Mouse (Mus musculus): Measurements from ENCODE around the gene Chst4. TPM values are rescaled to one million over a fixed set of nuclear protein-coding genes. Genes with fewer than 3 reads are reported as not detected.

Chst4 gene
- polyA plus RNA-seq, 1 experiment = not detected

- Histone ChIP-seq H3K79me3 (ENCODE audit: low read depth) (no peaks in the 10 kb centered on the region), H3K27me3 (ENCODE audit: control insufficient read depth, insufficient read depth, insufficient read length) (peaks cover 42% of the 10 kb centered on the region), H3ac (ENCODE audit: control insufficient read depth, insufficient read length, low read depth) (no peak overlapping the region), H3K4me3 (ENCODE audit: insufficient read depth, poor library complexity, severe bottlenecking) (no peak overlapping the region), H3K79me2 (ENCODE audit: control insufficient read depth, insufficient read depth) (no peaks in the 10 kb centered on the region), H3K36me3 (ENCODE audit: control insufficient read depth, insufficient read depth) (no peaks in the 10 kb centered on the region)
- TF ChIP-seq CTCF (IDR thresholded peaks at IDR 0.05; ENCODE audit: control insufficient read depth, insufficient read depth, insufficient read length) (no peak), MAX (IDR thresholded peaks at IDR 0.05) (no peak), MYOG (IDR thresholded peaks at IDR 0.05; ENCODE audit: control insufficient read depth, extremely low read depth, insufficient read length) (no peak), MYOD1 (IDR thresholded peaks at IDR 0.05; ENCODE audit: control insufficient read depth, insufficient read length, low read depth) (no peak), CEBPB (IDR thresholded peaks at IDR 0.05; ENCODE audit: low read depth) (no peak), USF1 (IDR thresholded peaks at IDR 0.05; ENCODE audit: low read depth) (no peak), FOSL1 (IDR thresholded peaks at IDR 0.05; ENCODE audit: insufficient read depth, low read length, poor library complexity, severe bottlenecking) (no peak)
Observed at GRCm38 (mm10) chr8:109992166-109992565, 47.4 kb downstream of the Chst4 start.

GRCm38 (mm10) chr8:109990224-109990623, 49.3 kb downstream of the Chst4 start, which contains the start of gene Tat:
TSS of gene Tat (plus strand) at chr8:109990437.
- H3K27me3 ChIP-seq (ENCODE audit: control insufficient read depth, insufficient read depth, insufficient read length) = peaks cover 46% of the 10 kb centered on the region
- H3ac ChIP-seq (ENCODE audit: control insufficient read depth, insufficient read length, low read depth) = no peak within 1 kb of the TSS
- no peaks in the 10 kb centered on the region for H3K79me2 ChIP-seq (ENCODE audit: control insufficient read depth, insufficient read depth)
- H3K4me3 ChIP-seq (ENCODE audit: insufficient read depth, poor library complexity, severe bottlenecking) = no peak within 1 kb of the TSS
- H3K36me3 ChIP-seq (ENCODE audit: control insufficient read depth, insufficient read depth) = no peaks in the 10 kb centered on the region
- TF ChIP-seq MAX (IDR thresholded peaks at IDR 0.05) (no peak), CTCF (IDR thresholded peaks at IDR 0.05; ENCODE audit: control insufficient read depth, insufficient read depth, insufficient read length) (no peak), FOSL1 (IDR thresholded peaks at IDR 0.05; ENCODE audit: insufficient read depth, low read length, poor library complexity, severe bottlenecking) (no peak), USF1 (IDR thresholded peaks at IDR 0.05; ENCODE audit: low read depth) (no peak), MYOD1 (IDR thresholded peaks at IDR 0.05; ENCODE audit: control insufficient read depth, insufficient read length, low read depth) (no peak), CEBPB (IDR thresholded peaks at IDR 0.05; ENCODE audit: low read depth) (no peak)
- no peaks in the 10 kb centered on the region for H3K79me3 ChIP-seq (ENCODE audit: low read depth)

- Histone ChIP-seq H3ac (ENCODE audit: control insufficient read depth, insufficient read length, low read depth) (no peak overlapping the region), H3K36me3 (ENCODE audit: control insufficient read depth, insufficient read depth) (no peaks in the 10 kb centered on the region), H3K79me3 (ENCODE audit: low read depth) (no peaks in the 10 kb centered on the region), H3K79me2 (ENCODE audit: control insufficient read depth, insufficient read depth) (no peaks in the 10 kb centered on the region), H3K27me3 (ENCODE audit: control insufficient read depth, insufficient read depth, insufficient read length) (peaks cover 45% of the 10 kb centered on the region), H3K4me3 (ENCODE audit: insufficient read depth, poor library complexity, severe bottlenecking) (no peak overlapping the region)
- TF ChIP-seq USF1 (IDR thresholded peaks at IDR 0.05; ENCODE audit: low read depth) (no peak), MAX (IDR thresholded peaks at IDR 0.05) (no peak), CEBPB (IDR thresholded peaks at IDR 0.05; ENCODE audit: low read depth) (no peak), MYOG (IDR thresholded peaks at IDR 0.05; ENCODE audit: control insufficient read depth, extremely low read depth, insufficient read length) (no peak), FOSL1 (IDR thresholded peaks at IDR 0.05; ENCODE audit: insufficient read depth, low read length, poor library complexity, severe bottlenecking) (no peak), MYOD1 (IDR thresholded peaks at IDR 0.05; ENCODE audit: control insufficient read depth, insufficient read length, low read depth) (no peak), CTCF (IDR thresholded peaks at IDR 0.05; ENCODE audit: control insufficient read depth, insufficient read depth, insufficient read length) (no peak)
Observed at GRCm38 (mm10) chr8:109989151-109989550, 50.4 kb downstream of the Chst4 start.

GRCm38 (mm10) chr8:109987776-109988175, 51.8 kb downstream of the Chst4 start:
- TF ChIP-seq MYOD1 (IDR thresholded peaks at IDR 0.05; ENCODE audit: control insufficient read depth, insufficient read length, low read depth) (no peak), MAX (IDR thresholded peaks at IDR 0.05) (no peak), CTCF (IDR thresholded peaks at IDR 0.05; ENCODE audit: control insufficient read depth, insufficient read depth, insufficient read length) (no peak), CEBPB (IDR thresholded peaks at IDR 0.05; ENCODE audit: low read depth) (no peak), FOSL1 (IDR thresholded peaks at IDR 0.05; ENCODE audit: insufficient read depth, low read length, poor library complexity, severe bottlenecking) (no peak), USF1 (IDR thresholded peaks at IDR 0.05; ENCODE audit: low read depth) (no peak), MYOG (IDR thresholded peaks at IDR 0.05; ENCODE audit: control insufficient read depth, extremely low read depth, insufficient read length) (no peak)
- H3K79me2 ChIP-seq (ENCODE audit: control insufficient read depth, insufficient read depth) = no peaks in the 10 kb centered on the region
- H3K79me3 ChIP-seq (ENCODE audit: low read depth) = no peaks in the 10 kb centered on the region
- H3ac ChIP-seq (ENCODE audit: control insufficient read depth, insufficient read length, low read depth) = no peak overlapping the region
- H3K36me3 ChIP-seq (ENCODE audit: control insufficient read depth, insufficient read depth) = no peaks in the 10 kb centered on the region
- no peak overlapping the region for H3K4me3 ChIP-seq (ENCODE audit: insufficient read depth, poor library complexity, severe bottlenecking)
- peaks cover 53% of the 10 kb centered on the region for H3K27me3 ChIP-seq (ENCODE audit: control insufficient read depth, insufficient read depth, insufficient read length)

- H3ac ChIP-seq (ENCODE audit: control insufficient read depth, insufficient read length, low read depth) = no peak overlapping the region
- no peaks in the 10 kb centered on the region for H3K36me3 ChIP-seq (ENCODE audit: control insufficient read depth, insufficient read depth)
- no peak for TF ChIP-seq CTCF (IDR thresholded peaks at IDR 0.05; ENCODE audit: control insufficient read depth, insufficient read depth, insufficient read length)
- no peak for TF ChIP-seq MYOD1 (IDR thresholded peaks at IDR 0.05; ENCODE audit: control insufficient read depth, insufficient read length, low read depth)
- no peak for TF ChIP-seq MYOG (IDR thresholded peaks at IDR 0.05; ENCODE audit: control insufficient read depth, extremely low read depth, insufficient read length)
- no peak for TF ChIP-seq MAX (IDR thresholded peaks at IDR 0.05)
- TF ChIP-seq FOSL1 (IDR thresholded peaks at IDR 0.05; ENCODE audit: insufficient read depth, low read length, poor library complexity, severe bottlenecking) = no peak
- no peak for TF ChIP-seq CEBPB (IDR thresholded peaks at IDR 0.05; ENCODE audit: low read depth)
- TF ChIP-seq USF1 (IDR thresholded peaks at IDR 0.05; ENCODE audit: low read depth) = no peak
- no peaks in the 10 kb centered on the region for H3K79me2 ChIP-seq (ENCODE audit: control insufficient read depth, insufficient read depth)
- H3K27me3 ChIP-seq (ENCODE audit: control insufficient read depth, insufficient read depth, insufficient read length) = peaks cover 46% of the 10 kb centered on the region
- no peak overlapping the region for H3K4me3 ChIP-seq (ENCODE audit: insufficient read depth, poor library complexity, severe bottlenecking)
- H3K79me3 ChIP-seq (ENCODE audit: low read depth) = no peaks in the 10 kb centered on the region
Observed at GRCm38 (mm10) chr8:109986384-109986783, 53.2 kb downstream of the Chst4 start.

GRCm38 (mm10) chr8:109983944-109984343, 55.6 kb downstream of the Chst4 start:
- Histone ChIP-seq H3K79me2 (ENCODE audit: control insufficient read depth, insufficient read depth) (no peaks in the 10 kb centered on the region), H3K36me3 (ENCODE audit: control insufficient read depth, insufficient read depth) (no peaks in the 10 kb centered on the region), H3K27me3 (ENCODE audit: control insufficient read depth, insufficient read depth, insufficient read length) (peaks cover 40% of the 10 kb centered on the region), H3K79me3 (ENCODE audit: low read depth) (no peaks in the 10 kb centered on the region), H3K4me3 (ENCODE audit: insufficient read depth, poor library complexity, severe bottlenecking) (no peak overlapping the region), H3ac (ENCODE audit: control insufficient read depth, insufficient read length, low read depth) (no peak overlapping the region)
- TF ChIP-seq MYOD1 (IDR thresholded peaks at IDR 0.05; ENCODE audit: control insufficient read depth, insufficient read length, low read depth) = no peak
- no peak for TF ChIP-seq CEBPB (IDR thresholded peaks at IDR 0.05; ENCODE audit: low read depth)
- no peak for TF ChIP-seq MYOG (IDR thresholded peaks at IDR 0.05; ENCODE audit: control insufficient read depth, extremely low read depth, insufficient read length)
- TF ChIP-seq USF1 (IDR thresholded peaks at IDR 0.05; ENCODE audit: low read depth) = no peak
- no peak for TF ChIP-seq MAX (IDR thresholded peaks at IDR 0.05)
- no peak for TF ChIP-seq CTCF (IDR thresholded peaks at IDR 0.05; ENCODE audit: control insufficient read depth, insufficient read depth, insufficient read length)
- no peak for TF ChIP-seq FOSL1 (IDR thresholded peaks at IDR 0.05; ENCODE audit: insufficient read depth, low read length, poor library complexity, severe bottlenecking)
